Mouse (Mus musculus): Measurements from ENCODE around the gene Kat8.

- no peak for TF ChIP-seq ZC3H11A (IDR thresholded peaks at IDR 0.05; ENCODE audit: borderline replicate concordance, low read depth, low read length)
- peak; percentile 95 for TF ChIP-seq HCFC1 (IDR thresholded peaks at IDR 0.05; ENCODE audit: borderline replicate concordance, insufficient read depth, low read length)
- TF ChIP-seq CHD2 (IDR thresholded peaks at IDR 0.05; ENCODE audit: low read depth, low read length): peak; percentile 94
- no peak for TF ChIP-seq ZNF384 (IDR thresholded peaks at IDR 0.05; ENCODE audit: low read depth, low read length)
Observed at GRCm38 (mm10) chr7:127903971-127904796, 8.1 kb upstream of the Kat8 start, which contains the start of gene Bckdk.
